Mouse (Mus musculus): ENCODE data around the gene Pgf.

Gene Pgf

GRCm38 (mm10) chr12:85121806-85122459, 55.7 kb downstream of the Pgf start:
- DNase-seq: no peak
